Mouse (Mus musculus) heart, adult 2 months (tissue): Measurements from ENCODE around the gene Rab11fip4. TPM values are rescaled to one million over a fixed set of nuclear protein-coding genes. Genes with fewer than 3 reads are reported as not detected.

Experiments used
- DNase-seq, 2 experiments: peaks; one replicate each; pipeline ENCODE4 v3.0.0; 2021
- H3K27ac ChIP-seq: fragments of 200-600 bp; 2 replicates; pipeline ENCODE4 v1.8.1; 2022
- H3K27me3 ChIP-seq: fragments of 200-500 bp; 2 replicates; pipeline ENCODE4 v1.6.1; 2012; ENCODE audit warnings: mild to moderate bottlenecking, low read length, inconsistent platforms, mixed read lengths; ENCODE audit not compliant: control insufficient read depth, insufficient read depth
- H3K36me3 ChIP-seq: fragments of 200-500 bp; 2 replicates; pipeline ENCODE4 v1.6.1; 2012; ENCODE audit warnings: low read length, inconsistent platforms; ENCODE audit not compliant: control insufficient read depth, insufficient read depth
- H3K4me1 ChIP-seq: fragments of 200-500 bp; 2 replicates; pipeline ENCODE4 v1.6.1; 2011; ENCODE audit warnings: low read length; ENCODE audit not compliant: control insufficient read depth, insufficient read depth
- H3K4me3 ChIP-seq: fragments of 200-600 bp; 2 replicates; pipeline ENCODE4 v1.8.1; 2022
- H3K79me2 ChIP-seq: fragments of 200-500 bp; replicated peaks from 2 replicates; pipeline ENCODE4 v1.6.1; 2012; ENCODE audit warnings: mild to moderate bottlenecking, inconsistent platforms, low read length, moderate library complexity, mixed read lengths; ENCODE audit not compliant: control insufficient read depth, insufficient read depth
- H3K9ac ChIP-seq: fragments of 200-500 bp; 2 replicates; pipeline ENCODE4 v1.6.1; 2012; ENCODE audit warnings: low read depth, mild to moderate bottlenecking, control low read depth, inconsistent platforms, low read length, mixed read lengths
- CTCF ChIP-seq: fragments of 200-600 bp; IDR thresholded peaks from 2 replicates; pipeline ENCODE4 v1.8.1; 2022; ENCODE audit warnings: antibody characterized with exemption, mild to moderate bottlenecking, moderate library complexity
- EP300 ChIP-seq: fragments of 200-500 bp; IDR thresholded peaks from 2 replicates; pipeline ENCODE4 v1.6.1; 2011; ENCODE audit warnings: low read depth, low read length, control low read depth; ENCODE audit not compliant: insufficient read depth
- POLR2A ChIP-seq: fragments of 200-500 bp; IDR thresholded peaks from 2 replicates; pipeline ENCODE4 v1.6.1; 2011; ENCODE audit warnings: mild to moderate bottlenecking, low read depth, low read length, control low read depth; ENCODE audit not compliant: insufficient read depth
- WGBS: fragments of 180-500 bp; shearing (Covaris S2); methylation state at CpG from one replicate; pipeline ENCODE4 v1.1.7; 2018; 5-methylcytosine and 5-hydroxymethylcytosine counted together
- intact Hi-C: fragments of 180-260 bp; cut with DNase I; formaldehyde crosslinking; loops from one replicate; pipeline ENCODE4 v1.15.1; 2025
- polyA plus RNA-seq: library from polyadenylated mRNA; depleted of rRNA; stranded (reverse); fragments of >200 nt; gene quantifications from 2 replicates; pipeline ENCODE4 v1.2.3, GENCODE M21; 2012
- total RNA-seq, 2 experiments: library from RNA; stranded (reverse); gene quantifications; 2 replicates each; pipeline ENCODE4 v1.2.3; 2021

The Rab11fip4 gene
- total and polyA plus RNA-seq, 3 experiments, result 0.11 to 0.66 (median 0.26) TPM

GRCm38 (mm10) chr11:79644717-79645191, 53.7 kb downstream of the Rab11fip4 start:
- no peaks in the 10 kb centered on the region for H3K36me3 ChIP-seq
- no peak overlapping the region for H3K4me3 ChIP-seq
- DNase-seq, result peak in 1 of 2 experiments; percentile 56
- no peaks in the 10 kb centered on the region for H3K79me2 ChIP-seq
- H3K27me3 ChIP-seq, result no peaks in the 10 kb centered on the region
- no peak overlapping the region for H3K9ac ChIP-seq
- H3K27ac ChIP-seq, result no peak overlapping the region
- TF ChIP-seq CTCF, result no peak
- no peak for TF ChIP-seq POLR2A
- intact Hi-C loops, result no loop called here
- WGBS, result 30% methylated on average over 8 of the region's 8 CpGs
- H3K4me1 ChIP-seq, result no peaks in the 10 kb centered on the region; the same call in 1 of the 2 replicates

GRCm38 (mm10) chr11:79646026-79646425, 55.0 kb downstream of the Rab11fip4 start:
- no peak for DNase-seq
- no peaks in the 10 kb centered on the region; the same call in 1 of the 2 replicates for H3K4me1 ChIP-seq
- WGBS, result 85% methylated on average over 5 of the region's 5 CpGs
- H3K9ac ChIP-seq, result no peak overlapping the region
- H3K27ac ChIP-seq, result no peak overlapping the region
- no peak overlapping the region for H3K4me3 ChIP-seq
- TF ChIP-seq POLR2A (no peak), CTCF (no peak), EP300 (no peak)
- no peaks in the 10 kb centered on the region for H3K36me3 ChIP-seq
- no peaks in the 10 kb centered on the region for H3K27me3 ChIP-seq
- intact Hi-C loops, result no loop called here
- no peaks in the 10 kb centered on the region for H3K79me2 ChIP-seq

- Histone ChIP-seq H3K79me2 (no peaks in the 10 kb centered on the region), H3K27me3 (no peaks in the 10 kb centered on the region), H3K27ac (no peak overlapping the region), H3K4me1 (no peaks in the 10 kb centered on the region; the same call in 1 of the 2 replicates), H3K36me3 (no peaks in the 10 kb centered on the region), H3K9ac (no peak overlapping the region), H3K4me3 (no peak overlapping the region)
- DNase-seq, result no peak
- intact Hi-C loops, result no loop called here
- 50% methylated on average over 12 of the region's 12 CpGs for WGBS
- TF ChIP-seq EP300, result no peak
- TF ChIP-seq CTCF, result no peak
- no peak for TF ChIP-seq POLR2A
Observed at GRCm38 (mm10) chr11:79646467-79647070, 55.6 kb downstream of the Rab11fip4 start.

- WGBS, result 51% methylated on average over 8 of the region's 8 CpGs
- DNase-seq, result peak in 1 of 2 experiments; percentile 35
- H3K27me3 ChIP-seq, result no peaks in the 10 kb centered on the region
- H3K4me3 ChIP-seq, result no peak overlapping the region
- no peak overlapping the region for H3K27ac ChIP-seq
- intact Hi-C loops, result no loop called here
- H3K9ac ChIP-seq, result no peak overlapping the region
- no peaks in the 10 kb centered on the region for H3K36me3 ChIP-seq
- TF ChIP-seq CTCF (no peak), POLR2A (no peak), EP300 (no peak)
- no peaks in the 10 kb centered on the region; the same call in 1 of the 2 replicates for H3K4me1 ChIP-seq
- no peaks in the 10 kb centered on the region for H3K79me2 ChIP-seq
Observed at GRCm38 (mm10) chr11:79647071-79647501, 56.1 kb downstream of the Rab11fip4 start.

GRCm38 (mm10) chr11:79650359-79650835, 59.4 kb downstream of the Rab11fip4 start:
- H3K27ac ChIP-seq, result no peak overlapping the region
- no peaks in the 10 kb centered on the region for H3K36me3 ChIP-seq
- TF ChIP-seq CTCF, result no peak
- no peak for TF ChIP-seq EP300
- no peak for TF ChIP-seq POLR2A
- H3K4me3 ChIP-seq, result no peak overlapping the region
- H3K9ac ChIP-seq, result no peak overlapping the region
- DNase-seq, result no peak
- intact Hi-C loops, result no loop called here
- H3K27me3 ChIP-seq, result no peaks in the 10 kb centered on the region
- no peaks in the 10 kb centered on the region for H3K79me2 ChIP-seq
- 65% methylated on average over 5 of the region's 5 CpGs for WGBS
- H3K4me1 ChIP-seq, result no peaks in the 10 kb centered on the region; the same call in 1 of the 2 replicates

GRCm38 (mm10) chr11:79652257-79652656, 61.2 kb downstream of the Rab11fip4 start:
- intact Hi-C loops, result no loop called here

More at GRCm38 (mm10) chr11:79652257-79652656, 61.2 kb downstream of the Rab11fip4 start:
- DNase-seq, result no peak
- Histone ChIP-seq H3K27ac (no peak overlapping the region), H3K4me1 (no peaks in the 10 kb centered on the region), H3K4me3 (no peak overlapping the region), H3K79me2 (no peaks in the 10 kb centered on the region), H3K36me3 (no peaks in the 10 kb centered on the region), H3K9ac (no peak overlapping the region), H3K27me3 (no peaks in the 10 kb centered on the region)
- no peak for TF ChIP-seq POLR2A
- no peak for TF ChIP-seq EP300
- TF ChIP-seq CTCF, result no peak
- 78% methylated on average over 9 of the region's 9 CpGs for WGBS
